Mouse (Mus musculus) brain, embryonic 14.5 days (tissue): Measurements from ENCODE around the gene Evc2.

Experiments
- CTCF ChIP-seq: fragments of 200-500 bp; IDR thresholded peaks from 2 replicates; pipeline ENCODE4 v1.5.1; 2012; ENCODE audit warnings: inconsistent platforms, mild to moderate bottlenecking, moderate library complexity, borderline replicate concordance; ENCODE audit not compliant: insufficient read depth, insufficient read length; ENCODE audit errors: extremely low read depth
- POLR2A ChIP-seq: fragments of 200-500 bp; IDR thresholded peaks from 2 replicates; pipeline ENCODE4 v1.6.1; 2012; ENCODE audit warnings: mild to moderate bottlenecking, inconsistent platforms, borderline replicate concordance; ENCODE audit not compliant: poor library complexity, insufficient read depth, insufficient read length, severe bottlenecking; ENCODE audit errors: extremely low read depth

GRCm38 (mm10) chr5:37296717-37297116 is 41.6 kb upstream of the Evc2 start:
- TF ChIP-seq POLR2A (no peak), CTCF (no peak)
